Mouse (Mus musculus) brown adipose tissue, adult 24 weeks (tissue): ENCODE results near the gene Josd2. TPM values are rescaled to one million over a fixed set of nuclear protein-coding genes. Genes with fewer than 3 reads are reported as not detected.

Experiments
- H3K27ac ChIP-seq: fragments of 200-500 bp; replicated peaks from 2 replicates; pipeline ENCODE4 v1.5.1; 2012; ENCODE audit warnings: low read depth, mild to moderate bottlenecking, low read length
- H3K4me1 ChIP-seq: fragments of 200-500 bp; 2 replicates; pipeline ENCODE4 v1.6.1; 2012; ENCODE audit warnings: low read length, mixed read lengths; ENCODE audit not compliant: control insufficient read depth, insufficient read depth, insufficient read length
- H3K4me3 ChIP-seq: fragments of 200-500 bp; 2 replicates; pipeline ENCODE4 v1.5.1; 2012; ENCODE audit warnings: low read depth, mild to moderate bottlenecking, low read length, moderate library complexity; ENCODE audit not compliant: insufficient read depth
- polyA plus RNA-seq: library from polyadenylated mRNA; stranded (reverse); fragments of >200 nt; gene quantifications from 2 replicates; pipeline ENCODE4 v1.2.4, GENCODE M21; 2012; ENCODE audit not compliant: missing spikeins, insufficient read depth, insufficient read length

Gene Josd2
- polyA plus RNA-seq, 1 experiment = 29.4 TPM

DNA sequence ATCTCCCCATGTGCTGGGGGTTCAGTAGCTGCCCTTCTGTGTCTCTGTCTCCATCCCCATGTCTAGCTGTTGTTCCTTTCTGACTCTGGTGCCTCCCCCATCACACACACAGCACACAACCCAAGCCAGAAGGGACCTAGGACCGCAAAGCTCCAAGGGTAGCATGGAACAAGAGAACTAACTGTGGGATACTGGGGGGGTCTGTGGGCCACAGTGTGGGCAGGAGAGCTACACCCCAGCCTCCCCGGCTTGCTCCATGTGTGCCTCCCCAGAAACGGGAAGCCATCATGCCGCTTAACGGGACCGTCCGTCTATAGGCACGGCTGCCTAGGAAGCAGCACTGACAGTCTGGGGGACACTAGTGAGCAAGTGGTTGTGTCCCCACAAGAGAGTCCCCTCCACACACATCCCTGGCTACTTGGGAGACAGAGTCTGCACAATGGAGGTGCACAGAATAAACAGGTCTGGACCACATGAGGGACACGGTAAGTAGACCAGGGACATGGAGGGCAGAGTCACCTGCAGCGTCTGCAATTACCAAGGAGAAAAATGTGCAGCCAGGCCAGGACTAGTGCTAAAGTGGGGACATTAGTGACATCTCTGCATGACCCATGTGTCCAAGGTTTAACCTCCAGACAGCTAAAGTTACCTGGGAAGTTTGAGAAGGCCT lies 4.1 kb upstream of the Josd2 start:
- H3K4me3 ChIP-seq = no peak overlapping the region
- peaks cover 3% of the 10 kb centered on the region for H3K4me1 ChIP-seq
- no peak overlapping the region for H3K27ac ChIP-seq

DNA sequence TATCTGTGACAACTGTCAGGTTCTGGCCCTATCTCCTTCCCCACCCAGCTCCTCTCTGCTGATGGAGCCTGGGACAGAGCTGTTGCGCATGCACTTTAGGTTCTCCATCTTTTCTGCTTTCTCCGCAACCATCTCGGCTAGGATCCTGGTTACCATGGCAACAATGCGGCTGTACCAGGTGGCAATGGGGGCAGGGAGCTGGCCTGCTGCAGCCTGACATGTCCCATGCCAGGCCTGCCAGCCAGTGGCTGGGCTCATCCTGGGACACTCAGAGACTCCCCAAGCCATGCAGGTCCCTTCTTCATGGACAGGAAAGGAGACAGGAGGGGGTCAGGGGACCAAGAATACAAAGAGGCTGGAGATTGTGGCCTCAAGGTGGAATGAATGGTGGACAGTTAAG lies 3.3 kb upstream of the Josd2 start:
- Histone ChIP-seq H3K27ac (no peak overlapping the region), H3K4me3 (no peak overlapping the region), H3K4me1 (peaks cover 7% of the 10 kb centered on the region)

DNA sequence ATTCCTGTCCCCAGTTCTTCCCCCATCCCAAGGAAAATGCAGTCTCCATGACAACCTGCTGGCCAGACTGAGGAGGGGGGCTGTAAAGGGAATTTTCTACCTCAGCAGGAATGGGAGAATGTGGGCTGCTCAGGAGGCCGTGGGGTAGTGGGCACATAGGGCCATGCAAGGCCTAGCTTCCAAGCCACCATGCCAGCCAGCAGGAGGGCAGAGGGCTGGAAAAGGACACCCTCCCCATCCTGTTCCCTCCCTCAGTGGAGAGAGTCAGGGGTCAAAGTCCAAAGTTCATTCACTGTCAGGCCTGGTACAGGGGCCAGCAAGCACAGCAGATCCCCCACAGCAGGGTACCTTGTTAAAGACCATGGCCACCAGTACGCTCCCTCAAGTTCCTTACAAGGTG lies 2.7 kb upstream of the Josd2 start, which contains the start of gene Aspdh:
Gene Aspdh, plus strand, starts transcription at position 281 of the 400 bp plus-strand sequence.
- Histone ChIP-seq H3K27ac (no peak within 1 kb of the TSS), H3K4me1 (peaks cover 7% of the 10 kb centered on the region), H3K4me3 (no peak within 1 kb of the TSS)

DNA sequence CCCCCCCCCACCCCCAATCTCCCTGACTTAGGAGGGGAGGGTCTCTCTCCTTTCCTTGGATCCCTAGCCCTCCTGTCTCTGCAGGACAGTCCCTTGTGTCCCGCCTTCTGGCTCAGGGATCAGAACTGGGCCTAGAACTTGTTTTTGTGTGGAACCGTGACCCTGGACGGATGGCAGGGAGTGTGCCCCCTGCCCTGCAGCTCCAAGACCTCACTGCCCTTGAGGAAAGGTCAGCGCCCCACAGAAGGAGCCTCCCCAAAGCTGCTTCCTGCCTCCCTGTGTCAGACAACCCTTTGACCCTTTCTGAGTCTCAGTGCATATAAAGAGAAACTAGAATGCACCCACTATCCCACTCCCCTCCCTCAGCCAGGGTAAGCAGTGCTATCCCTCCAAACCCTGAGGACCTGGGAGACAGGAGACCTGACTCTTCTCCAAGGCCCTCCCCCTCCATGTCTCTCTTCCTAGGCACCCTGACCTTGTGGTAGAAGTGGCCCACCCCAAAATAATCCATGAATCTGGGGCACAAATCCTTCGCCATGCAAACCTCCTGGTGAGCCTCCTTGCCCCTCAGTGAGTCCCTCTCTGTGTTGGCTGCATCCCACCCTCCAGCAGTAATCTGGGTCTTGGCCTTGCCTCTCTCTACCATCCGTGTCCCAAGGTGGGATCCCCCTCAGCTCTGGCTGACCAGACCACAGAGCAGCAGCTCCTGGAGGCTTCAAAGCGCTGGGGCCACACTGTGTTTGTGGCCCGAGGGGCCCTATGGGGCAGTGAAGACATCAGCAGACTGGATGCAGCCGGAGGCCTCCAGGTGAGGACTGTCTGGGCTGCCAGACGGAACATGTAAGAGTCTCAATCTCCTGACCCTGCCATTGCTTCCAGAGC lies 1.5 kb upstream of the Josd2 start:
- Histone ChIP-seq H3K27ac (no peak overlapping the region), H3K4me1 (peaks cover 7% of the 10 kb centered on the region)

DNA sequence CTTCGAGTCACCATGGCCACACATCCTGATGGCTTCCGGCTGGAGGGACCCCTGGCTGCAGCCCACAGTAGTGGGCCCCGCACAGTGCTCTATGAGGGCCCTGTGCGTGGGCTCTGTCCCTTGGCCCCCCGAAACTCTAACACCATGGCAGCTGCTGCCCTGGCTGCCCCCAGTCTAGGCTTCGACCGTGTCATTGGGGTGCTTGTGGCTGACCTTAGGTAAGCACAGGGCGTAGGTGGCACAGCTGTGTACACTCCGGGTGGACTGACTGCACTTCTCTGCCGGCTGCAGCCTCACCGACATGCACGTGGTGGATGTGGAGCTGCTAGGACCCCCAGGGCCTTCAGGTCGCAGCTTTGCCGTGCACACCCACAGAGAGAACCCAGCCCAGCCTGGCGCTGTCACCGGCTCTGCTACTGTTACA lies 880 bp upstream of the Josd2 start:
- Histone ChIP-seq H3K27ac (no peak overlapping the region), H3K4me1 (peaks cover 7% of the 10 kb centered on the region)

More for the DNA sequence above, 1.5 kb upstream of the Josd2 start:
- H3K4me3 ChIP-seq = no peak overlapping the region

DNA sequence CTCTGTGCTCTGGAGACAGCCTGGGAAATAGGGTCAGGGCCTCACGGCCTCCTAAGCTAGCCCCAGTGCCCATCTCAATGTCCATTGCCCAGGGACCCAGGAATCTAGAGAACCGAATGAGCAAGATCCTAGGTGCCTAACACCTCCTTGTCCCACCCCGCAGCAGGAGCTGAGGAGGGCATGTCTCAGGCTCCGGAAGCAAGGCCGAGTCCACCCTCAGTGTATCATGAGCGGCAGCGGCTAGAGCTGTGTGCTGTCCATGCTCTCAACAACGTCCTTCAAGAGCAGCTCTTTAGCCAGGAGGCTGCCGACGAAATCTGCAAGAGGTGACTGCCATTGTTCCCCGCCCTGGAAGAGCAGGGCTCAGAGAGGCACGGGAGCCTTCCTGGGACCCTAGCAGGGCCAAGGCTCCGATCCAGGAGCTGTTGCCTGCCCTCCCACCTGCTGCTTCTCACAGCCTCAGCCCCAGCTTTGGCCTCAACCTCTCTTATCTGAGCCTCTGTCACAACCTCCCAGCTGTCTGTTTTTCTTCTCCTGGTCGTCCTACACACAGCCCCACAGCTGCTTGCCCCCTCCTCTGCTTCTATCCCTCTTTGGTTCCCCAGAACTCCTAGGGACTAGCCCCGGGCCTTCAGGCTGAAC lies 985 bp downstream of the Josd2 start:
- Histone ChIP-seq H3K4me3 (peak overlapping the region; percentile 82), H3K27ac (no peak overlapping the region), H3K4me1 (peaks cover 7% of the 10 kb centered on the region)

More for the DNA sequence above, 880 bp upstream of the Josd2 start:
- H3K4me3 ChIP-seq = no peak overlapping the region

DNA sequence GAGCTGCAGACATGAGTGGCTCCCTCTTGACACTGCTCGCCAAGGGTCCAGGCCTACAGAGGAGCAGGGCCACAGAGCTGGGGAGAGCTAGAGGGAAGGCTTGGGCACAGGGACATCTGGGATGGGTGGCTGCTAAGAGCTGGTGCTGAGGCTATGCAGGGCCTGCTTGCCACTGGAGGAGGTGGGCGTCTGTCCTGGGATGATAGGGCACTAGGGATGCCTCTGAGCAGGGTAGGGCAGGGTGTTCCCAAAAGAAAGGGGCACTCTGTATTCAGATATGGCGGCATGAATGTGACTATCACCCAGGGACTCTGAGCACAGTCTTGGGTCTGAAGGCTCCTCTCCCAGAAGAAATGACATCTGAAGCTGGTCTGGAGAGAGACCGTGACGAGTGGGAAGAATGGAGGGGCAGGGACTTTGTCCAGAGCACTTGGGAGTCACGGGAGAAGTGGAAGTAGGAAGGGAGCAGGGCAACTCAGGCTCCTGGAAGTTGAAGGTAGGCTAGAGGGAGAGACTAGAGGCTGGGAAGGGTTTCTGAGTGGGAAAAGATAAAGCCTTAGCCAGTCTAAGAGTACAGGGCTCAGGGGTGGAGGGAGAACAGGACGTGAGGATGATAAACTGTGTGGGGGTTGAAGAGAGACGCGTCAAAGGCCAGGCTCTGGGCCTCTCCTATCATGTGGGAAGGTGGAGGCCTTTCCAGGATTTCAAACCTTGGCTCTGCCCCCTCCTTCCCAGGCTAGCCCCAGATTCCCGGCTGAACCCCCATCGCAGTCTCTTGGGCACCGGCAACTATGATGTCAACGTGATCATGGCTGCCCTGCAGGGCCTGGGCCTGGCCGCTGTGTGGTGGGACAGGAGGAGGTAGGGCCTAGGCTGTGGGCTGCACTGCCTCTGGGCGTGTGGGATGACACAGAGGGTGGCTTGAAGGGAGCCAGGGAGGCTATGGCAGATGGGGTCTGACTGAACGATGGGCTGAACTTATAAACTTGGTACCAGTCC lies 2.2 kb downstream of the Josd2 start:
- H3K27ac ChIP-seq = no peak overlapping the region
- no peak overlapping the region for H3K4me3 ChIP-seq
- H3K4me1 ChIP-seq = peaks cover 7% of the 10 kb centered on the region

DNA sequence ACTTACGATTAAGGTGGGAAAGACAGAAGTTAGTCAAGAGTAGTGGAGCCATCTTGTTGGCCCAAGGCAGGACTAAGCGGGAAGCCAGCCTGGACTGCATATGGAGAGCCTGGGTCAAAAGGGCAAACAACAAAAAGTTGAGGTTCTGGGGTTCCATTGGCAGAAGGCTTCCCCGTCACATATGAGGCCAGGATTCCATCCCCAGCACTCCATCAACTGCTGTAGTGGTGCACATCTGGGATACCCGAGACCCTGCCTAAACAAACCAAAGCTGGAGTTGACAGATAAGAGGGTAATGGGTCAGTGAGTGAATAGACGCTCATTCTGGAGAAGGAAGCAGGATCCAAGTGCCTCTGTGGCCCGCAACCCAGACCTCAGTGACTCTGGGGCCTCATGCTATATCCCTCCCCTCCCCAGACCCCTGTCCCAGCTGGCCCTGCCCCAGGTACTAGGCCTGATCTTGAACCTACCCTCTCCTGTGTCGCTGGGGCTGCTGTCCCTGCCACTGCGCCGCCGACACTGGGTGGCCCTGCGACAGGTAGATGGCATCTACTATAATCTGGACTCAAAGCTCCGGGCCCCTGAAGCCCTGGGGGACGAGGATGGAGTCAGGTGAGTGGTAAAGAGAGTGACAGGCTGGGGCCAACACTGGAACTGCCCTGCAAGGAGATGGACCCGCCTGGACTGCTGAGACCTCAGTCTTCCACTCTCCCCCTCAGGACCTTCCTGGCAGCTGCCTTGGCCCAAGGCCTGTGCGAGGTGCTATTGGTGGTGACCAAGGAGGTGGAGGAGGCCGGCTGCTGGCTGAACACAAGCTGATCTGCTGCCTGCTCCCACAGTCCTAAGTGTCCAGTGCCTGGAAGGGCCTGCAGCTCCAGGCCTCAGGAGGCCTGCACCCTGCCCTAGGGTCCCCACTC lies 3.2 kb downstream of the Josd2 start:
- Histone ChIP-seq H3K4me1 (peaks cover 7% of the 10 kb centered on the region), H3K4me3 (no peak overlapping the region), H3K27ac (no peak overlapping the region)

DNA sequence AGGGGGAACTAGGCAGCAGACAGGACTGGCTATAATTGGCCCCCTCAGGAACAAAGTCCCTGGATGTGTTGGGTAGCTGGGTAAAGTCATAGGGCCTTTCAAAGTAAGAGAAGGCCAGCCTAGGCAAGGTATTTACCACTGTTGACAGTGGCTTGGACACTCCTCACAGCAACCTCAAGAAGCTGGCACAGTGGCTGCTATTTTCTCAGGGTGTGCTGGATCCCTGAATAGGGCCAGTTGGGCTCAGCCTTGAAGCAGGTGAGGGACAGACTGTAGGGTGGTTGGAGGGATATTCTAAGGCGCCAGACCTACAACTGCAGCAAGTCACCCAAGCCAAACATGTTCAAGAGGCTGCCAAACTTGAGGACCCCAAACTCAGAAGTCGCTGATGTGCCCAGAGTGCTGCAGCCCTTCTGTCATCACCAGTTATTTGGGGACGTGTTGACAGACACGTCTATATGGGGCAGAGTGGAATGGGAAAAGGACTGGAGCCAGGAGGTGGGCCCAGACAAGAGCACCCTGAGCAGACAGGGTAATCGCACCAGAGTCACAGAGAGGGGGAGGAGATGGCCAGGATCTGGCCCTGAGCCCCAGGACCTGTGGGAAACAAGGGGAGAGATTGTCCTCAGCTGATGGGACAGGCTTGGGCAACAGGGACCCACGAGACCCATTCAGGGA lies 4.2 kb downstream of the Josd2 start:
- no peak overlapping the region for H3K27ac ChIP-seq
- H3K4me1 ChIP-seq = peaks cover 7% of the 10 kb centered on the region
- no peak overlapping the region for H3K4me3 ChIP-seq

DNA sequence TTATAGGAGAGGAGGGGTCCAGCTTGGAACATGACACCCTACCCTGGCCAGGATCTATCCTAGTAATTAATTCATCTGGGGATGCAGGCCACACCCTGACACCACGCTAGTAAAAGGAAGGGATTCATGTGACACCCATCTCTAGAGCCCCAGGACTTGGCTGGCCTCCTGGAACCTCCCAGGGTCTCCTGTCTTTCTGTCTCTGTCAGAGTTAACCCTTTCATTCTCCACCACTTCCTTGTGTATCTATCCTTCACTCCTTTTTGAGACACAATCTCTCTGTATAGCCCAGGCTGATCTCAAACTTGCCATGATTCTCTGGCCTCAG lies 4.7 kb downstream of the Josd2 start:
- Histone ChIP-seq H3K27ac (no peak overlapping the region), H3K4me1 (peaks cover 7% of the 10 kb centered on the region), H3K4me3 (no peak overlapping the region)

DNA sequence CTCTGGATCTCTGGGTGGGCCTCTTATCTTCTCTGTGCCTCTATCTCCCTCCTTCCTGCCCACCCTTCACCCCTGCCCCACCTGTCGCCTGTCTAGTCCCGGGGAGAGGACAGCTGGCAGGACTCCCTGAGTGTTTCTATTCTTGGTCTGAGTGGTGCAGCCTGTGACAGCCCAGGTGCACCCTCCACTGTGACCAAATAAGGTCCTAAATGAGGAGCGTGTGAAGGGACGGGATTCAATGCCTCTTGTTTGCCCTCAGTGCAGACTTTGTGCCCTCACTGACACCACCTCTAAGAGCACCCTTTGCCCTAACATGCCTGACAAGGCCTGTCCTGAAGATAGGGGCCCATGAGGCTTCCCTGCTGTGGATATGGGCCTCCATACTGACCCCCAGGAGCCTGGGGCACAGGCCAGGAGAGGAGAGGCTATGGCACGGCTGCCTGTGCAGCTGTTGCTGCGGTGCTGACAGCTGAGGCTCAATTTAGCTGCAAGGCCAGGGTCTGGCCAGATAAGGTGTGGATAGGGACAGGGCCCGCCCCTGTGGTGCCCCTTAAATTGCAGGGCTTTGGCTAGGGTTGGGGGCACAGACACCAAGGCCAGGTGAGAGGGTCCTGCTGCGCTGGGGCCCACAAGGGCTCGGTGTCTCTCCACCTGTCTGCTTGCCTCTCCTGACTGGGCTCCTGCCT lies 5.3 kb downstream of the Josd2 start:
- H3K27ac ChIP-seq = no peak overlapping the region
- H3K4me1 ChIP-seq = peaks cover 7% of the 10 kb centered on the region
- no peak overlapping the region for H3K4me3 ChIP-seq

DNA sequence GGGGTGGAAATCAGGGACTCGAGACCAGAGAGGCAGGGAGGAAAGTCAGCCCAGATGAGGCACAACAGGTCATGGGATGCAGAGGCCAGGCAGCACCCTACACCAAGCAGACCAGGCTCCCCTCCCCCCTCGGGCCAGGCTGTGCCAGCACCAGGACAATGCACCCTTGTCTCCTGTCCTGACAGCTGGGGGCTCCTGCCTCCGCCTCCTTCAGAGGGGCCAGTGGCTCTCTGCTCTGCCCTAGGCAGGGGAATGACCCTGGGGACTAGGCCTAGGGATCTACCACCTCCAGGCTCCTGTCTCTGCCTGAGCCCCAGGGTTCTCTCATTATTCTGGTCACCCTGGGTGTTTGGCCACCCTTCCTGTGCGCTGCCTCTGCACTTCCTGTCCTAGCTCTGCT lies 6.6 kb downstream of the Josd2 start:
- Histone ChIP-seq H3K27ac (no peak overlapping the region), H3K4me3 (no peak overlapping the region), H3K4me1 (no peaks in the 10 kb centered on the region)

DNA sequence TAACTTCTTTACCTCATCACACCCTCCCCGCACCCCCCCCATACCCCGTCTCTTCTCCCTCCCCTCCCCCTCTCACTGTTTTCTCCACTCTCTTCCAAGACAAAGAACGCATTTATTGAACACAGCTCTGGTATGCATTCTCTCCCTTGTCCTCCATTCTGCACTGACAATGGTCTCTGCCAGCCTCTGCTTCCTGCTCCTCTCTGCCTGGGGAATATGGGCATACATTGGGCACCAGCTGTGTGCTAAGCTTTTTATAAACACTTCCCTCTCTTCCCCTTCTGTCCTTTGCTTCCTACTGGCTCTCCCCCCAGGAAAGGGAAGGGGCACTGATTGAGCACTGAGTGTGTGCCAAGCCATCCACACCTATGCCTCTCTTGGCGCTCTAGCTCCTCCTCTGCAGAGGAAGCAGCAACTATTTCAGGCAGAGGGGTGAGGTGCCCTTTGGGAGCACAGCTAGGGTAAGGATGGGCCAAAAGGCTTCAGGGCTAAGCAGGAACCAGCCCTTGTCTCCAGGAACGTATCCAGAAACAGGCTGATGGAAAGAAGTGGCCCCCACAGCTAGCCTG lies 7.3 kb downstream of the Josd2 start:
- Histone ChIP-seq H3K27ac (no peak overlapping the region), H3K4me1 (no peaks in the 10 kb centered on the region), H3K4me3 (no peak overlapping the region)
